Mouse (Mus musculus) olfactory bulb, adult 2 months (tissue): Measurements from ENCODE around the gene Gmeb1. TPM values are rescaled to one million over a fixed set of nuclear protein-coding genes. Genes with fewer than 3 reads are reported as not detected.

Experiments used
- H3K27ac ChIP-seq: fragments of 200-500 bp; 2 replicates; pipeline ENCODE4 v1.5.1; 2012; ENCODE audit warnings: low read depth, low read length; ENCODE audit not compliant: insufficient read depth
- H3K4me1 ChIP-seq: fragments of 200-500 bp; 2 replicates; pipeline ENCODE4 v1.6.1; 2012; ENCODE audit warnings: low read length; ENCODE audit not compliant: control insufficient read depth, insufficient read depth
- H3K4me3 ChIP-seq: fragments of 200-500 bp; 2 replicates; pipeline ENCODE4 v1.5.1; 2012; ENCODE audit warnings: mild to moderate bottlenecking, low read depth, low read length, moderate library complexity; ENCODE audit not compliant: insufficient read depth
- CTCF ChIP-seq: fragments of 200-500 bp; IDR thresholded peaks from 2 replicates; pipeline ENCODE4 v1.5.1; 2012; ENCODE audit warnings: low read depth, mild to moderate bottlenecking, low read length, moderate library complexity; ENCODE audit not compliant: insufficient read depth
- POLR2A ChIP-seq: fragments of 200-500 bp; IDR thresholded peaks from 2 replicates; pipeline ENCODE4 v1.6.1; 2012; ENCODE audit warnings: mild to moderate bottlenecking, low read depth, low read length, moderate library complexity; ENCODE audit not compliant: insufficient read depth
- WGBS: fragments of 180-500 bp; shearing (Covaris S2); methylation state at CpG from one replicate; pipeline ENCODE4 v1.1.7; 2018; 5-methylcytosine and 5-hydroxymethylcytosine counted together
- polyA plus RNA-seq: library from polyadenylated mRNA; stranded (reverse); fragments of >200 nt; gene quantifications from 2 replicates; pipeline ENCODE4 v1.2.4, GENCODE M21; 2012; ENCODE audit warnings: low replicate concordance; ENCODE audit not compliant: missing spikeins, insufficient read depth, insufficient read length

Gene Gmeb1
- polyA plus RNA-seq, 1 experiment = not detected

- Histone ChIP-seq H3K4me1 (no peaks in the 10 kb centered on the region), H3K4me3 (peak overlapping the region; percentile 53), H3K27ac (peak overlapping the region; percentile 29)
- TF ChIP-seq CTCF = no peak
- TF ChIP-seq POLR2A = no peak
- 3% methylated on average over 42 of the region's 64 CpGs for WGBS
Measured at GRCm38 (mm10) chr4:132260404-132261379, 710 bp downstream of the Gmeb1 start.

GRCm38 (mm10) chr4:132259248-132259647 lies 2.2 kb downstream of the Gmeb1 start:
- Histone ChIP-seq H3K4me3 (no peak overlapping the region), H3K4me1 (no peaks in the 10 kb centered on the region), H3K27ac (no peak overlapping the region)
- no peak for TF ChIP-seq CTCF
- TF ChIP-seq POLR2A = no peak
- 66% methylated on average over 4 of the region's 4 CpGs for WGBS

GRCm38 (mm10) chr4:132256384-132256783 lies 5.0 kb downstream of the Gmeb1 start:
- TF ChIP-seq CTCF = no peak
- no peak for TF ChIP-seq POLR2A
- Histone ChIP-seq H3K4me1 (no peaks in the 10 kb centered on the region), H3K4me3 (no peak overlapping the region), H3K27ac (no peak overlapping the region)
- 90% methylated on average over 3 of the region's 3 CpGs for WGBS

GRCm38 (mm10) chr4:132254986-132255385 lies 6.4 kb downstream of the Gmeb1 start:
- Histone ChIP-seq H3K27ac (no peak overlapping the region), H3K4me3 (no peak overlapping the region), H3K4me1 (no peaks in the 10 kb centered on the region)
- 78% methylated on average over 3 of the region's 3 CpGs for WGBS
- no peak for TF ChIP-seq CTCF
- TF ChIP-seq POLR2A = no peak

GRCm38 (mm10) chr4:132253622-132254021 lies 7.8 kb downstream of the Gmeb1 start:
- no peak overlapping the region for H3K27ac ChIP-seq
- H3K4me1 ChIP-seq = no peaks in the 10 kb centered on the region
- TF ChIP-seq CTCF = no peak
- no peak for TF ChIP-seq POLR2A
- H3K4me3 ChIP-seq = no peak overlapping the region
- WGBS = 86% methylated on average over 2 of the region's 2 CpGs

- WGBS = 81% methylated on average over 8 of the region's 8 CpGs
Measured at GRCm38 (mm10) chr4:132253128-132253527, 8.3 kb downstream of the Gmeb1 start.

GRCm38 (mm10) chr4:132251596-132251995 lies 9.8 kb downstream of the Gmeb1 start:
- TF ChIP-seq CTCF (no peak), POLR2A (no peak)
- Histone ChIP-seq H3K27ac (no peak overlapping the region), H3K4me1 (no peaks in the 10 kb centered on the region), H3K4me3 (no peak overlapping the region)
- 96% methylated on average over 9 of the region's 9 CpGs for WGBS

More at GRCm38 (mm10) chr4:132253128-132253527, 8.3 kb downstream of the Gmeb1 start:
- no peak for TF ChIP-seq POLR2A
- no peak for TF ChIP-seq CTCF
- no peak overlapping the region for H3K27ac ChIP-seq
- no peak overlapping the region for H3K4me3 ChIP-seq
- H3K4me1 ChIP-seq = no peaks in the 10 kb centered on the region

GRCm38 (mm10) chr4:132247451-132247997 lies 13.9 kb downstream of the Gmeb1 start:
- WGBS = 75% methylated on average over 5 of the region's 5 CpGs
- no peak for TF ChIP-seq POLR2A
- no peak for TF ChIP-seq CTCF
- Histone ChIP-seq H3K4me1 (no peaks in the 10 kb centered on the region), H3K4me3 (no peak overlapping the region), H3K27ac (no peak overlapping the region)

GRCm38 (mm10) chr4:132245643-132246042 lies 15.8 kb downstream of the Gmeb1 start:
- WGBS = 93% methylated on average over 3 of the region's 3 CpGs
- H3K27ac ChIP-seq = no peak overlapping the region
- TF ChIP-seq CTCF = no peak
- TF ChIP-seq POLR2A = no peak
- H3K4me3 ChIP-seq = no peak overlapping the region
- no peaks in the 10 kb centered on the region for H3K4me1 ChIP-seq
